Mouse (Mus musculus): ENCODE data around the gene Tmem176b. TPM values are rescaled to one million over a fixed set of nuclear protein-coding genes. Genes with fewer than 3 reads are reported as not detected.
"Not testable (repeated sequence)": the region's sequence is repeated elsewhere in the genome, so short reads cannot be mapped to it uniquely, and the experiment has no call there.

The Tmem176b gene
- polyA plus RNA-seq, 2 experiments from 2014 or later: 19.4 to 29.2 TPM

- ATAC-seq: no peak
These were observed 826 bp downstream of the Tmem176b start, which contains the start of gene Tmem176a for GRCm38 (mm10) chr6:48840371-48840969. TSS of gene Tmem176a (plus strand) at chr6:48840919.

- no peak for ATAC-seq
These were observed 2.8 kb downstream of the Tmem176b start for GRCm38 (mm10) chr6:48838321-48839080.

- ATAC-seq: no peak
These were observed 3.8 kb downstream of the Tmem176b start for GRCm38 (mm10) chr6:48837516-48837915.

GRCm38 (mm10) chr6:48836146-48836545 is 5.2 kb downstream of the Tmem176b start:
- ATAC-seq: no peak

GRCm38 (mm10) chr6:48835241-48835640 is 6.1 kb downstream of the Tmem176b start:
- no peak for ATAC-seq

- ATAC-seq: no peak
These were observed 7.8 kb downstream of the Tmem176b start for GRCm38 (mm10) chr6:48833515-48833914.

- no peak for ATAC-seq
These were observed 8.9 kb downstream of the Tmem176b start for GRCm38 (mm10) chr6:48832426-48832825.

- no peak for ATAC-seq
These were observed 10.2 kb downstream of the Tmem176b start for GRCm38 (mm10) chr6:48831141-48831540.

GRCm38 (mm10) chr6:48830241-48830640 is 11.1 kb downstream of the Tmem176b start:
- no peak for ATAC-seq

GRCm38 (mm10) chr6:48829651-48830050 is 11.6 kb downstream of the Tmem176b start:
- peak; percentile 80 for ATAC-seq

- ATAC-seq: no peak
These were observed 12.3 kb downstream of the Tmem176b start for GRCm38 (mm10) chr6:48828976-48829375.

- ATAC-seq: no peak
These were observed 16.3 kb downstream of the Tmem176b start for GRCm38 (mm10) chr6:48825016-48825415.

GRCm38 (mm10) chr6:48821991-48822785 is 19.1 kb downstream of the Tmem176b start:
- not testable (repeated sequence) for ATAC-seq

GRCm38 (mm10) chr6:48817815-48818214 is 23.5 kb downstream of the Tmem176b start:
- ATAC-seq: peak; percentile 68

GRCm38 (mm10) chr6:48815013-48815412 is 26.3 kb downstream of the Tmem176b start:
- no peak for ATAC-seq

GRCm38 (mm10) chr6:48809494-48810219 is 31.6 kb downstream of the Tmem176b start:
- ATAC-seq: no peak

GRCm38 (mm10) chr6:48806746-48807145 is 34.5 kb downstream of the Tmem176b start:
- no peak for ATAC-seq

- no peak for ATAC-seq
These were observed 37.0 kb downstream of the Tmem176b start for GRCm38 (mm10) chr6:48804346-48804745.

- ATAC-seq: peak; percentile 15
These were observed 37.8 kb downstream of the Tmem176b start for GRCm38 (mm10) chr6:48803406-48804051.

- ATAC-seq: peak; percentile 99
These were observed 39.4 kb downstream of the Tmem176b start for GRCm38 (mm10) chr6:48801897-48802296.

GRCm38 (mm10) chr6:48787867-48788266 is 53.4 kb downstream of the Tmem176b start:
- peak; percentile 19 for ATAC-seq

- ATAC-seq: no peak
These were observed 55.7 kb downstream of the Tmem176b start for GRCm38 (mm10) chr6:48785601-48786000.
